Mouse (Mus musculus) olfactory bulb, adult 2 months (tissue): Measurements from ENCODE around the gene Aox2.

Experiments
- CTCF ChIP-seq: fragments of 200-500 bp; IDR thresholded peaks from 2 replicates; pipeline ENCODE4 v1.5.1; 2012; ENCODE audit warnings: low read depth, mild to moderate bottlenecking, low read length, moderate library complexity; ENCODE audit not compliant: insufficient read depth
- POLR2A ChIP-seq: fragments of 200-500 bp; IDR thresholded peaks from 2 replicates; pipeline ENCODE4 v1.6.1; 2012; ENCODE audit warnings: mild to moderate bottlenecking, low read depth, low read length, moderate library complexity; ENCODE audit not compliant: insufficient read depth

- TF ChIP-seq CTCF (no peak), POLR2A (no peak)
These were observed 113.5 kb downstream of the Aox2 start for GRCm38 (mm10) chr1:58391421-58392267.
